Mouse (Mus musculus) frontal cortex, postnatal 36 days (tissue): ENCODE measurements at regions not wholly inside any gene's neighbourhood (a gene's known extent, or its start where the extent isn't known, plus 50 kb on each side); places are given as distances from the start of the nearest gene placed in this dataset.

Experiments
- DNase-seq, 2 experiments: peaks; one replicate each; pipeline ENCODE4 v3.0.0; 2022; ENCODE audit warnings: low spot score in 2 of 2

DNA sequence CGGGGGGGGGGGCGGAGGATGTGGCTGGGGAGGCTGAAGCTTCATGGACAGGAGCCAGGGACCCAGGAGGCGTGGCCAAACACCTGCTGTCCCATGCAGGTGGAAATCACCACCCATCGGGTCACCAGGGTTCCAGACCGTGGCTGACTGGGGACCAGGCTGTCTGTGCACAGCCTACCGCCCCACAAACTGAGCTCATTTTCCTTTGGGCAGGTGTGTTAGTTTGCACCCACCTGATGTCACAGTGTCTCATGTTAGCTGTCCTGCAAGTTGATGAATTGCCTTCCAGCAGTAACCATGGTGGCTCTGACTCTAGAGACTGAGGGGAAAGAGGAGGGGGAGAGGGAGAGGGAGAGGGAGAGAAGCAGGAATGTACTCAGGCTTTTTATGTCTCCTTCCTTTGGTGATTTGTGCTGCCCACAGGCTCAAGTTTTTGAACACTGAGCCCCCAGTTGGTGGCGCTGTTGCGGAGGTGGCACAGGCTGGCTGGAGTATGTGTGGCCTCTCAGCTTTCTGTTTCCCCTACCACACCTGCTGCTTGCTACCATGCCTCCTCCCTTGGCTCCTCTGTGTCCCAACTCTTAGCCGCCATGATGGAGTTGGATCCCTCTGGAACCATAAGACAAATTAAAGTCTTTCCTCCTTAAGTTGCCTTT, 107.8 kb upstream of the Man2a1 start:
- no peak for DNase-seq

DNA sequence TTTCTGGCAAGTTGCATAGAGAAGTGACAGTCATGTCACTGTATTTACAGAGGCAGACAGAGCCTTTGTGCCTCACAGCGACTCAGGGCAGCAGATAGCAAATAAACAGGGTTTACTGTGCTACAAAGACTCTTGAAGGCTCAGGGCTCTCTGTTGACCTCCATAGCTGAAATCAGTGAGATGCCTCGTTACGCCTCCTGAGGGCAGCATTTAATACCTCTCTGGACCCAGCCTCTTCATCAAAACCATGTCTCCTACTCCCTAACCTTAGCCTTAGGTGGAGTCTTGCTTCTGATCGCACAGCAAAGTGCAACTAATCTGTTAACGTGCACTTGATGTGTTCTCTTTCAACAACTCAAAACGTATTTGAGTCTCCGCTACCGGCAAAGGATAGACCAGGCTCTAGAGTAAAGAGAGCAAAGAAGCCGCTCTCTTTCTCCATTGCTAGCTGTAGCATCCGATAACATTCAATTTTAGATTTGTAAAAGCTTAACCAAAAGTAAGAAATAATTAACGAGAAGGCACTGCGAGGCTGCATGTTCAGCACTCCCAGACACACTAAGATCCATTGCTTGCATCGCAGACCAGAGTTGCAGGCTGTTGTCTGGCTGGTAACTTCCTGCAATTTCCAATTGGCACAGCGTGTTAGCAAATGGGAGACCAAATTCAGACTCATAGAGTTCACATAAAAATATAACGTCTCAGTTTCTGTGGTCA, 101.1 kb upstream of the Man2a1 start:
- no peak for DNase-seq

DNA sequence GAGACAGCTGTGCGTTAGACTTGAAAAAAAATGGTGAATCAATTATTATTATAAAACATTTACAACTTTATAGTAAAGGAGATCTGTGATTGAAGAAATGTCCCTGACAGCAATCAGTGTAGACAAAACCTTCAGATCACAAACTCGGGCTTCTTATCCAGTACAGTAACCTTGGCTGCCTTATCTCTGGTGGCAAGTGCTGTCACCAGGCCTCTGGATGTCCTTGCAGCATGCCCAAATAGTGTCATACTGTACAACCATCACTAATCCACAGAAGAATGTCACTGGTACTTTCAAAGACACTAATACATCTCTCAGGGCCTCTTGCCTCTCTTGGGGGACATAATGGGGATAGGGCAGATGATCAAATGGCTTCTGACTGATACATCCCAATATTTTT, 98.2 kb upstream of the Man2a1 start:
- no peak for DNase-seq

DNA sequence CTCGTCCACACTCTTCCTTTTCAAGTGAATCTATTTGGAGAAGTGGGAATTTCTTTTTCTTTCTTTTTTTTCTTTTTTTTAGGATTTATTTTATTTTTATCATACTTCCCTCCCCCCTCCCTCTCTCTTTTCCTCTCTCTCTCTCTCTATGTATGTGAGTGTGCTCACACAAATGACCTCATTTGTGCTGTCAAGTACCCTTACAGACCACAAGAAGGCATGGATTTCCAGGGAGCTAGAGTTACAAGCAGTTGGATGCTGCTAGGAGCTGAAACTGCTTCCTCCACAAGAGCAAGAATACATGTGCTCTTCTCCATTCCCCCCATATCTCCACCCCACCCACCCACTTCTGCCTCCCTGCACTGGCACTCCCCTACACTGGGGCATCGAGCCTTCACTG, 94.6 kb upstream of the Man2a1 start:
- no peak for DNase-seq

DNA sequence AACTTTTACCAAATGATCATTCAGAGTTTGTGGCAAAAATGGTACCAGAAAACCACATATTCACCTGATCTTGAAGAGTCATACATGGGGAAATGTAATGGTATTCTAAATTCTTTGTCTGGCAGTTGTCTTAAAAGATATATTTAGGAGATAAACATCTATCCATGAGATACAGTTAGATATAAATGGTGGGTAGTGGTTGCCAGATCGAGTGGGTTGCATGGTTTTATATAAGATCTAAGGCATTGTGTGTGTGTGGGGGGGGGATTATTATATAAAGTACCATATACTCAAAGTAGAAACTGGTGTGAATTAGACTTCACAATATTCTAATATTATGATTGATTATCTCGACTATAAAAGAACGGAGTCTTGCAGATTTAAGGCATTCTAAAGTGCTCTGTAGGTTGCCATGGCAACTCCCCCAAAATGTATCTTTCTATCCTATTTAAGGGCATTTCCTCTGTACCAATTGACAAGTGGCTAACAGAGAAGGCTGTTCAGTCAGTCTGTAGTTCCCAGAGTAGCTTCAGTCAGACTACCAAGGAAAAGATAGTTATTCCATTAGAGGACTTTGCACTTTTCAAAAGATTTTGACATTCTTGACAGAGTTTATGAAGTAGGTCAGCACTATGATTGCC, 89.3 kb upstream of the Man2a1 start:
- peak in 1 of 2 experiments; percentile 45 for DNase-seq

DNA sequence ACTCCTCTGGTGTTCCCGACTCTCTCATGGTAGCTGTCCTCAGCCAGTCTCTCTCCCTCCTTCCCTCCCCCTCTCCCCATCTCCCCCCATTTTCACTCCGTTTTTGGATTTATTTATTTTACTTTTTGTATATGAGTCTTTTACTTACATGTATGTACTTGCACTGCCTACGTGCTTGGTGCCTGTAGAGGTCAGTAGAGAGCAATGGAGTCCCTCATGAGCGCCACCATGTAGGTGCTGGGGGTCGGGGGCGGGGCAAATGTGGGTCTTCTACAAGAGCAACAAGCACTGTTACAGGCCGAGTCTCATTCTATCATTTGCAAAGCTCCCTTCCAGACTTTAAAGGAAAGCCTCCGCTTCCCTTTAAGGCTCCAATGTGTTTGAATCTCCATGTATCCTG, 78.3 kb upstream of the Man2a1 start:
- DNase-seq = no peak

DNA sequence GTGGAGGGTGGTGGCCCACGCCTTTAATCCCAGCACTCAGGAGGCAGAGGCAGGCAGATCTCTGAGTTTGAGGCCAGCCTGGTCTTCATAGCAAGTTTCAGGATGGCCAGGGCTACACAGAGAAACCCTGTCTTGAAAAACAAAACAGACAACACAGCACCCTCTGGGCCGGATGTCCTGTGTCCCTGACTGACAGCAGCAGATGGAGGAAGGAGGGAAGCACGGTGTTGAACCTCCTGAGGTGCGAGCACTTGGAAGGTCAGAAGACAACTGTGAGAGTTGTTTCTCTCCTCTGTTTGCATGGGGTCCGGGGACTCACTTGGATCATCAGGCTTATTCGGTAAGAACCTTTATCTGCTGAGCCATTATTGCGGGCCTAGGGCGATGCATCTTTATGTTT, 76.6 kb upstream of the Man2a1 start:
- DNase-seq = no peak

DNA sequence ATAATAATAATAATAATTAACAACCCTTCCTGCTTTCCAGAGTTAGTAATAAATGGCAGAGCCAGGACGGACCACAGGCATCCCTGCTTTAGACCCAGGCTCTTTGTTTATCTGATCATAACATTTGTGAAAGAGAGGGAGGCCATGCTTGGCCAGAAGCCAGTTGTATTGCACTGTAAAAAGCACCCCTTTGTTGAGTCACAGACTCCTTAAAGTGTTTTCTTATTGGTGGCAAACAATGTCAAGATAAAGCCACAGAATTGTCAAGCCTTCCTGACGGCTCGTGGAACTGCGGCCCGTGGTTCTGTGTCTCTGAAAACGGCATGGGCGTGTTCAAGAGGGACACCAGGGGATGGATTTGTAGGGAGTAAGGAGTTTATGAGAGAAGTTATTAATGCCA, 72.7 kb upstream of the Man2a1 start:
- no peak for DNase-seq

DNA sequence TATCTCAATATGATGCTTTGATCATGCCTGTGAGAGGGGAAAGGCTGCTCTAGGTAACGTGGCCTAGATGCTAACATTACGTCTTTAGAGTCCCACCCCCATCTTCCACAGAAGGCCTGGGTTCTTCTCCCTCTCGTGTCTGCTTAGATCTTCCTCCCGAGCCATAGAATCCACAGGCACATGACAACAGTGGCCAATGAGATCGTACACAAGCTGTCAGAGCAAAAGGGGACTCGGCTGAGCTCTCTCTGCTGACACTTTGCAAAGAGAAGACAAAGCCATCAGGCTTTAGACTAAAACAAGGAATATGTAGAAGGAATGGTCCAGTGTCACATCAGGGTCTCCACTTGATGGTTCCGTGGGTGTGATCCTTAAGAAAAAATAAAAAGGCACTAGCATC, 72.1 kb upstream of the Man2a1 start:
- DNase-seq = no peak

DNA sequence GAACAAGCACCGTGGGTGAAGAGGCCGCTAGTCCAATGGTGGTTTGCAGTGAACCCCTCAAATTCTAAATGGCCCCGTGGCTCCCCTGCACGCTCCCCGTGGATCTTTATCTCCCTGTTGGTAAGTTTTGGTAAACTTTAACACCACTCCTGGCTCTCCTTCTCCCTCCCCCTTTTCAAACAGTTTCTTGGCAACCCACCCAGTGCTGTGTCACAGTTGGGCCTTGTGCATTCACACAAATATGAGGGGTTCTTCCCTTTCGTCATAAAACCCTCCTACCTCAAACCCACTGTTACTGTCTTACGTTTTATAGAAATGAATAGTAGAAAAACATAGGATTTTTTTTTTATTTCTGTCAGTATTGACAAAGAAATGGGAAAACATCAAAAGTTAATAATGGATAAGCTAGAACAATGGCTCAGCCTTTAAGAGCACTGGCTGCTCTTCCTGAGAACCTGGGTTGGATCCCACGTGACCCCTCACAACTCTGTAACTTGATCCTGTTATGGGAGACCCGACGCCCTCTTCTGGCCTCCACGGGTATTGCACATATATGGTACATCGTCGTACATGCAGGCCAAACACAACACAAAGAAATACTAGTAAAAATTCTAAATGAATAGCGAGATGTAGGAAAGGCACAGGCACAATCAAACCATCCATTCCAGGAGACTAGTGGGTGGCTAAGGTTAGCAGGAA, 71.1 kb upstream of the Man2a1 start:
- DNase-seq = no peak

DNA sequence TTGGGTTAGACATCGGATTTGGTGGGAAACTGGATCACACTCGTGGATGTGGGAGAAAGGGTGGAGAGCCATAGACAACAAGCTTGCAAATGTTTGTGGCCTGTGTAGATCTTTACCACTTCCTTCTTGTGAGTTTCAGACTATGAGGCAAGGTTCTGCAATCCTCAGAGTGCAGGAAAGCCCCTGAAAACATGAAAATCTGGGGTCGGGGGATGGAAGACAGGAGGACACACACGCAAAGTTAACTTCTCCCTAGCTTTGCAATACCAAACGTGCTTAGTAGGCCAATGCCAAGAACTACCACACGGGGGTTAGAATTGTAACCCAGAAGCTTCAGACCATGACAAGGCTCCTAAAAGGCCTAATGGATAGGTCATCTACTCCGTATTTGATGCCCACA, 69.4 kb upstream of the Man2a1 start:
- DNase-seq = no peak

DNA sequence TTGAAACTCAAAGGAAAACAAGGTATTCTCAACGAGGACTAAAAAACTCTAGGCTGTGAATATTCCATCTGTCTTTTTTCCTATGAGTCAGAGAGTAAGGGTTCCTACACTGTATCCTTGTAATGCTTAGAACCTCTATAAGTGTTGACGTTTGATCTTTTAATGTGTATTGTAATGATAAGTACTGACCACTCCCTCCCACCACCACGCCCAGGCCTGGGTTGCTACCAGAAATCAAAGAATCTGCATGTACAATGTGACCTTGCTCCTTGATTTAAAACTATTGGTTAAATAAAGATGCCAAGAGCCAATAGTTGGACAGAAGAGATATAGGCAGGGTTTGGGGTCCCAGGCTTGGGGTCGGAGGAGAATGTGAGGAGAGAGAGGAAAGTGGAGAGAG, 66.2 kb upstream of the Man2a1 start:
- DNase-seq = no peak

DNA sequence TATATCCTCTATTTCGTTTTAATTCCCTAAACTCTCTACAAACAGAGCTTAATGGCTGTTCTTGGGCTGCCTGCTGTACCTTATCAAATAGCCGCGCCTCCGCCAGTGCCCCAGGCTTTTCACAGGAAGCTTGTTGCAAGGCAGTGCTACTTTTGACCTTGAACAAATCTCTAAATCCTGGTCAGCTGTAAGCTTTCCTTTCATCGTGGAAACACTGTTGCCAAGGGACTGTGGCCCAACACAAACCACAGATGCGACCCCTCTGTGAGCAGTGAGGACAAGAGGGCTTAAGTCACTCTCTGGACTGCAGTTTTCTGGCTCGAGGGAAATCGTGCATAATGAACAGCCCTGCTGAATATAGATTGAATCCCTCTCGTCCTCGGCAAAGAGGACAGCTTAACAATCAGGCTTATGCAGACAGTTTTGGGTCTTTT, 62.0 kb upstream of the Man2a1 start:
- no peak for DNase-seq

DNA sequence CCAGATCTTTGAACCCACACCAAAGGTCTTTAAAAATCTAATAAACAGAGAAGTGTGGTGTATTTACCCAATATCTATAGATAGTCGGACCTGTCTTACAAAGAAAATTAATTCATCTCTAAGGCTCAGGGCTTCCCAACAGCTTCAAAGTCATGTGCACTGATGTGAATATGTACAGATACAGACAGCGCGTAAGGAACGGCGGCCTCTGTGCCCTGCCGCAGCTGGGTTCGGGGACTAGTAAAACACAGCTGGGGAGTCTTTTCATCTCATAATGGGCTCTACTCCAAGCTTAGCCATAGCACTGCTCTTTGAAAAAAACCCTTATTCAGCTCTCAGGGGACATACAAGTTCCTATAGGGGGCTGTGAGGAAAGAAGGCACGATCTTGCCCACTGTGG, 60.1 kb upstream of the Man2a1 start:
- DNase-seq = no peak

DNA sequence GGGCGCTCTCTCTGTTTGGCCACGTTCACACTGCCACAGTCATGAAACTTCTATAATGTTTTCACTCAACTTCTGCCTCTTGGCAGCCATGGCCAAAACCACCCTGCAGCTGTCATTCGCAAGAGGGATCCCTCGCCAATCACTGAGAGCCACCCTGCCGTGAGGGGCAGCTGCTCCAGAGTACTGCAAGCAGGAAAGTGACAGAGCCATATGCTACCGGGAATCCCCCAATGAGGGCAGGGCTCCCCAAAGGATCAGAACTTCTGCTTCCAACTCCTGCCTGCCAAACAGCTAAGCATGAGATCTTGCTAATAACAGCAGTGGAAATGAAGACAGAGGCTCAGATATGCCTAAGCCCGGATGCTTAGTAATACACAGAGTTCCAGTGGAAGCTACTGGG, 52.0 kb upstream of the Man2a1 start:
- no peak for DNase-seq

DNA sequence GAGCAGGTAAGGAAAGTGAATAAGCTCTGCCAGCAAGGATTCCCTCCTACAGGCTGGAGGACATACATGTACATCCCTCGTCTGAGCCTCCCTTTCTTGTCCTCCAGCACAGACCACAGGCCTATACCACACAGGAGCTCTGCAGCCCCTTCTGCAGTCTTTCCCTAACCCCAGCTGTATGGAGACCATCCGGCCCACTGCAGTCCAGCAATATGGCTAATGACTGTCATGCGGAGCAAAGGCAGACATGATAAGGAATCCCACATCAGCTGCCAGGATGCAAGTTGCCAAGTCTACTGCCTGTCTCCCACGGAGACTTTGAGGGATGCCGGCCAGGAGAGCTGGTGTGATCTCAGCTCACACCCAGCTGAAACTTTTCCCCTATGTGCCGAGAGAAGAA, 50.5 kb upstream of the Man2a1 start:
- DNase-seq = no peak
